Mouse (Mus musculus) testis, adult 2 months (tissue): ENCODE results near the gene Slc16a6.

Source experiments
- CTCF ChIP-seq: fragments of 200-500 bp; IDR thresholded peaks from 2 replicates; pipeline ENCODE4 v1.5.1; 2012; ENCODE audit warnings: low read depth, mild to moderate bottlenecking, inconsistent platforms, low read length, moderate library complexity; ENCODE audit not compliant: control insufficient read depth, insufficient read depth, insufficient replicate concordance
- POLR2A ChIP-seq: fragments of 200-500 bp; IDR thresholded peaks from 2 replicates; pipeline ENCODE4 v1.6.1; 2012; ENCODE audit warnings: low read depth, mild to moderate bottlenecking, inconsistent platforms, low read length, moderate library complexity; ENCODE audit not compliant: control insufficient read depth

GRCm38 (mm10) chr11:109517816-109518215, 44.4 kb upstream of the Slc16a6 start:
- TF ChIP-seq CTCF (no peak), POLR2A (no peak)
